Mouse (Mus musculus) MEL (cell line): Measurements from ENCODE around the gene Aco2. TPM values are rescaled to one million over a fixed set of nuclear protein-coding genes. Genes with fewer than 3 reads are reported as not detected.
A peak's percentile ranks its signal among the peaks of the same experiment; 100 is the strongest.

Source experiments
- DNase-seq: peaks from one replicate; pipeline ENCODE4 v3.0.0; 2011; ENCODE audit warnings: low read depth, low spot score
- H3K27ac ChIP-seq: 2 replicates; pipeline ENCODE4 v1.5.1; 2012; ENCODE audit warnings: low read depth, mild to moderate bottlenecking, control low read depth, low read length, moderate library complexity; ENCODE audit not compliant: control insufficient read depth
- H3K27me3 ChIP-seq, 2 experiments: fragments of 150-350 bp in 1 of 2; sonication (generic) in 1 of 2; 2 replicates each; pipeline ENCODE4 v1.6.1; 2012; ENCODE audit warnings: low read length in 2 of 2, mild to moderate bottlenecking in 2 of 2, improper control_type of control experiment in 1 of 2, moderate library complexity in 1 of 2; ENCODE audit not compliant: insufficient read depth in 2 of 2, control insufficient read depth in 1 of 2
- H3K36me3 ChIP-seq, 2 experiments: 2 replicates each; pipeline ENCODE4 v1.6.1; 2012 to 2014; ENCODE audit warnings: low read length in 2 of 2, improper control_type of control experiment in 1 of 2, inconsistent platforms in 1 of 2, mild to moderate bottlenecking in 1 of 2; ENCODE audit not compliant: insufficient read depth in 2 of 2, control insufficient read depth in 1 of 2
- H3K4me1 ChIP-seq, 2 experiments: fragments of 150-350 bp in 1 of 2; sonication (generic) in 1 of 2; 2 replicates each; pipeline ENCODE4 v1.6.1; 2012; ENCODE audit warnings: low read length in 2 of 2, improper control_type of control experiment in 1 of 2, mild to moderate bottlenecking in 1 of 2; ENCODE audit not compliant: insufficient read depth in 2 of 2, control insufficient read depth in 1 of 2
- H3K4me3 ChIP-seq, 2 experiments: fragments of 150-350 bp in 1 of 2; sonication (generic) in 1 of 2; 2 replicates each; pipeline ENCODE4 v1.5.1; 2012; ENCODE audit warnings: low read depth in 2 of 2, low read length in 2 of 2, mild to moderate bottlenecking in 2 of 2, moderate library complexity in 2 of 2, control low read depth in 1 of 2, improper control_type of control experiment in 1 of 2; ENCODE audit not compliant: control insufficient read depth in 1 of 2, insufficient read depth in 1 of 2
- H3K79me2 ChIP-seq: 2 replicates; pipeline ENCODE4 v1.6.1; 2012; ENCODE audit warnings: mild to moderate bottlenecking, low read length, moderate library complexity; ENCODE audit not compliant: control insufficient read depth, poor library complexity, insufficient read depth
- H3K9ac ChIP-seq: 2 replicates; pipeline ENCODE4 v1.6.1; 2012; ENCODE audit warnings: low read depth, mild to moderate bottlenecking, control low read depth, low read length, moderate library complexity; ENCODE audit not compliant: control insufficient read depth, poor library complexity, severe bottlenecking
- H3K9me3 ChIP-seq: fragments of 150-350 bp; sonication (generic); replicated peaks from 2 replicates; pipeline ENCODE4 v1.6.1; 2012; ENCODE audit warnings: mild to moderate bottlenecking, low read length, improper control_type of control experiment, moderate library complexity; ENCODE audit not compliant: insufficient read depth
- CTCF ChIP-seq, 3 experiments: IDR thresholded peaks in 2 of 3; conservative IDR thresholded peaks in 1 of 3; 2 replicates each; pipeline ENCODE4 v1.5.1; 2011 to 2012; ENCODE audit warnings: low read length in 3 of 3, low read depth in 2 of 3, mild to moderate bottlenecking in 2 of 3, improper control_type of control experiment in 1 of 3, inconsistent platforms in 1 of 3, mixed read lengths in 1 of 3, moderate library complexity in 1 of 3; ENCODE audit not compliant: control insufficient read depth in 1 of 3, insufficient read depth in 1 of 3, poor library complexity in 1 of 3, severe bottlenecking in 1 of 3
- ETS1 ChIP-seq: IDR thresholded peaks from 2 replicates; pipeline ENCODE4 v1.6.1; 2012; ENCODE audit warnings: low read depth, mild to moderate bottlenecking, inconsistent platforms, low read length, improper control_type of control experiment, moderate library complexity
- MAX ChIP-seq: IDR thresholded peaks from 2 replicates; pipeline ENCODE4 v1.6.1; 2011; ENCODE audit warnings: low read length, improper control_type of control experiment
- MEF2A ChIP-seq: IDR thresholded peaks from 2 replicates; pipeline ENCODE4 v1.6.1; 2014; ENCODE audit warnings: low read depth, mild to moderate bottlenecking, inconsistent platforms, low read length, improper control_type of control experiment; ENCODE audit not compliant: poor library complexity, insufficient replicate concordance, severe bottlenecking; ENCODE audit errors: extremely low read depth
- NELFE ChIP-seq: IDR thresholded peaks from 2 replicates; pipeline ENCODE4 v1.6.1; 2011; ENCODE audit warnings: low read depth, low read length, improper control_type of control experiment
- NRF1 ChIP-seq: IDR thresholded peaks from 2 replicates; pipeline ENCODE4 v1.6.1; 2014; ENCODE audit warnings: low read depth, mild to moderate bottlenecking, inconsistent platforms, low read length, improper control_type of control experiment, moderate library complexity; ENCODE audit not compliant: poor library complexity, insufficient read depth, severe bottlenecking
- POLR2AphosphoS2 ChIP-seq: IDR thresholded peaks from 2 replicates; pipeline ENCODE4 v1.6.1; 2011; ENCODE audit warnings: low read length, improper control_type of control experiment
- RAD21 ChIP-seq: IDR thresholded peaks from 2 replicates; pipeline ENCODE4 v1.6.1; 2011; ENCODE audit warnings: mild to moderate bottlenecking, low read depth, low read length, improper control_type of control experiment
- SIN3A ChIP-seq: IDR thresholded peaks from 2 replicates; pipeline ENCODE4 v1.6.1; 2012; ENCODE audit warnings: low read length, improper control_type of control experiment, inconsistent platforms
- TAL1 ChIP-seq: IDR thresholded peaks from 2 replicates; pipeline ENCODE4 v1.6.1; 2012; ENCODE audit warnings: mild to moderate bottlenecking, inconsistent platforms, low read length, moderate library complexity, mixed read lengths
- TBP ChIP-seq: IDR thresholded peaks from 2 replicates; pipeline ENCODE4 v1.8.0; 2011; ENCODE audit warnings: low read depth, low read length, improper control_type of control experiment
- TCF12 ChIP-seq: IDR thresholded peaks from 2 replicates; pipeline ENCODE4 v1.6.1; 2014; ENCODE audit warnings: low read depth, mild to moderate bottlenecking, inconsistent platforms, low read length, improper control_type of control experiment, moderate library complexity
- UBTF ChIP-seq: IDR thresholded peaks from 2 replicates; pipeline ENCODE4 v1.6.1; 2012; ENCODE audit warnings: low read depth, mild to moderate bottlenecking, inconsistent platforms, low read length, improper control_type of control experiment, moderate library complexity, borderline replicate concordance; ENCODE audit not compliant: insufficient read depth
- USF2 ChIP-seq, 2 experiments: IDR thresholded peaks; 2 replicates each; pipeline ENCODE4 v1.6.1; 2011 to 2012; ENCODE audit warnings: improper control_type of control experiment in 2 of 2, low read length in 2 of 2, borderline replicate concordance in 1 of 2, inconsistent platforms in 1 of 2, low read depth in 1 of 2, mild to moderate bottlenecking in 1 of 2; ENCODE audit not compliant: insufficient read depth in 1 of 2
- ZC3H11A ChIP-seq: IDR thresholded peaks from 2 replicates; pipeline ENCODE4 v1.6.1; 2012; ENCODE audit warnings: low read depth, mild to moderate bottlenecking, inconsistent platforms, low read length, improper control_type of control experiment
- ZKSCAN1 ChIP-seq: IDR thresholded peaks from 2 replicates; pipeline ENCODE4 v1.6.1; 2012; ENCODE audit warnings: low read depth, mild to moderate bottlenecking, inconsistent platforms, low read length, improper control_type of control experiment, moderate library complexity
- polyA plus RNA-seq, 2 experiments: library from polyadenylated mRNA; stranded (reverse) in 1 of 2; unstranded in 1 of 2; fragments of >175 nt in 1 of 2; fragments of >200 nt in 1 of 2; gene quantifications; 2 replicates each; pipeline versions ENCODE4 v1.2.1 to v1.2.4; 2012; ENCODE audit warnings: low replicate concordance in 2 of 2, low read depth in 1 of 2; ENCODE audit not compliant: insufficient read length in 2 of 2, insufficient read depth in 1 of 2, missing spikeins in 1 of 2
- total RNA-seq: library from RNA; depleted of rRNA; stranded (reverse); fragments of 300-350 nt; gene quantifications from 2 replicates; pipeline ENCODE4 v1.2.3, GENCODE M21; 2012

Gene Aco2
- total and polyA plus RNA-seq, 3 experiments, result 248 to 1,242 (median 447) TPM

- H3K27me3 ChIP-seq, result no peaks in the 10 kb centered on the region
- DNase-seq, result no peak
- peaks cover 3 to 18% of the 10 kb centered on the region in 2 experiments; a peak in 3 of 4 replicates for H3K4me1 ChIP-seq
- no peaks in the 10 kb centered on the region for H3K9me3 ChIP-seq
- peaks cover 0 to 14% of the 10 kb centered on the region in 2 experiments; a peak in 2 of 4 replicates for H3K36me3 ChIP-seq
- peaks cover 30% of the 10 kb centered on the region for H3K79me2 ChIP-seq
- TF ChIP-seq RAD21, result no peak
- TF ChIP-seq UBTF, result no peak
- TF ChIP-seq POLR2AphosphoS2, result no peak
- TF ChIP-seq MEF2A, result no peak
- no peak for TF ChIP-seq TAL1
- no peak for TF ChIP-seq MAX
- no peak for TF ChIP-seq TCF12
- TF ChIP-seq CTCF (IDR thresholded peaks at IDR 0.05 in 2 of 3, conservative IDR thresholded peaks at IDR 0.05 in 1 of 3; ENCODE audit: control insufficient read depth in 1 of 3, insufficient read depth in 1 of 3, low read depth in 2 of 3, low read length in 3 of 3, poor library complexity in 1 of 3, severe bottlenecking in 1 of 3), result no peak
- TF ChIP-seq USF2 (IDR thresholded peaks at IDR 0.05; ENCODE audit: borderline replicate concordance in 1 of 2, insufficient read depth in 1 of 2, low read depth in 1 of 2, low read length in 2 of 2), result no peak
- no peak for TF ChIP-seq NRF1
- TF ChIP-seq NELFE, result no peak
- no peak for TF ChIP-seq ETS1
- no peak overlapping the region for H3K27ac ChIP-seq
- no peak overlapping the region for H3K9ac ChIP-seq
- H3K4me3 ChIP-seq, result no peak overlapping the region
Measured at GRCm38 (mm10) chr15:81927741-81928140, 55.6 kb downstream of the Aco2 start.

GRCm38 (mm10) chr15:81928277-81928676, 56.2 kb downstream of the Aco2 start:
- Histone ChIP-seq H3K9me3 (no peaks in the 10 kb centered on the region), H3K4me3 (no peak overlapping the region), H3K9ac (no peak overlapping the region), H3K36me3 (peaks cover 0 to 14% of the 10 kb centered on the region in 2 experiments; a peak in 2 of 4 replicates), H3K27me3 (no peaks in the 10 kb centered on the region), H3K27ac (no peak overlapping the region), H3K4me1 (peaks cover 3 to 23% of the 10 kb centered on the region in 2 experiments; a peak in 3 of 4 replicates), H3K79me2 (peaks cover 27% of the 10 kb centered on the region)
- DNase-seq, result no peak
- TF ChIP-seq MAX, result no peak
- no peak for TF ChIP-seq TCF12

GRCm38 (mm10) chr15:81932951-81933470, 60.9 kb downstream of the Aco2 start:
- H3K27me3 ChIP-seq, result no peaks in the 10 kb centered on the region
- DNase-seq, result peak; percentile 37

More at GRCm38 (mm10) chr15:81932951-81933470, 60.9 kb downstream of the Aco2 start:
- Histone ChIP-seq H3K9me3 (no peaks in the 10 kb centered on the region), H3K36me3 (no peaks in the 10 kb centered on the region), H3K9ac (peak overlapping the region; percentile 41), H3K4me1 (peaks cover 3 to 9% of the 10 kb centered on the region in 2 experiments; a peak in 1 of 4 replicates), H3K79me2 (no peaks in the 10 kb centered on the region), H3K4me3 (peak overlapping the region; percentile 5 to 24; a peak in 2 of 4 replicates), H3K27ac (no peak overlapping the region)
- TF ChIP-seq ZKSCAN1 (no peak), RAD21 (no peak), TBP (no peak), ZC3H11A (no peak), SIN3A (no peak; the same call in 1 of the 2 replicates), NELFE (no peak), MEF2A (no peak), ETS1 (0 out of 2 replicates have a peak, but pooled peaks have one; percentile 22)
